Mouse (Mus musculus): Measurements from ENCODE around the gene Rnft2. TPM values are rescaled to one million over a fixed set of nuclear protein-coding genes. Genes with fewer than 3 reads are reported as not detected.

Rnft2 gene
- total and polyA plus RNA-seq, 3 experiments, result 0.42 to 0.71 TPM; not detected in 1

DNA sequence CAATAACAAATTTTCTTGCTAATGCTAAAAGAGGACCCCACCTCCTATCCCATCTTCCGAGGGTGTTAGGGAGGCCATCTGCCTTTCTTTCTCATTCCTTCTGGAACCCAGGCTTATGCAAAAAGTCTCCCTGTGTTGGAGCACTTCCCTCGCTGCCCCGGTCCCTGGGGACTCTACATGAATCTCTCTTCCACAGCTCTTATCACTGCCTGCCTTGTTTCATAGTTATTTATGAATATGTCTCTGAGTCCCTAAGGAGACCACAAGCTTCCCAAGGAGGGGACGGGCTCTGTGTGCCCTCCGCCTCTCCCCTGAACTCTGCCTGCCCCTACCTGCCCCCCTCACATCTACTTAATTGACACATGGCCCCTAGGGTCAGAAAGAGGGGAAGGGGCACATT lies 45.2 kb downstream of the Rnft2 start:
- Histone ChIP-seq H3K79me2 (ENCODE audit: control insufficient read depth, insufficient read depth, low read length, poor library complexity) (no peaks in the 10 kb centered on the region), H3K9ac (ENCODE audit: control insufficient read depth, low read depth, low read length, poor library complexity, severe bottlenecking) (no peak overlapping the region), H3K27me3 (ENCODE audit: control insufficient read depth in 1 of 2, insufficient read depth in 2 of 2, low read length in 2 of 2) (no peaks in the 10 kb centered on the region), H3K4me1 (ENCODE audit: control insufficient read depth in 1 of 2, insufficient read depth in 2 of 2, low read length in 2 of 2) (no peaks in the 10 kb centered on the region), H3K27ac (ENCODE audit: control insufficient read depth, low read depth, low read length) (no peak overlapping the region), H3K36me3 (ENCODE audit: control insufficient read depth in 1 of 2, insufficient read depth in 2 of 2, low read length in 2 of 2) (no peaks in the 10 kb centered on the region), H3K4me3 (ENCODE audit: control insufficient read depth in 1 of 2, insufficient read depth in 1 of 2, low read depth in 2 of 2, low read length in 2 of 2) (no peak overlapping the region), H3K9me3 (replicated peaks; ENCODE audit: insufficient read depth, low read length) (no peaks in the 10 kb centered on the region)
- TF ChIP-seq MAX (IDR thresholded peaks at IDR 0.05; ENCODE audit: low read length), result no peak
- no peak for TF ChIP-seq CHD2 (IDR thresholded peaks at IDR 0.05; ENCODE audit: low read length)
- no peak for TF ChIP-seq NELFE (IDR thresholded peaks at IDR 0.05; ENCODE audit: low read depth, low read length)
- TF ChIP-seq GABPA (IDR thresholded peaks at IDR 0.05; ENCODE audit: low read depth, low read length), result no peak
- TF ChIP-seq UBTF (IDR thresholded peaks at IDR 0.05; ENCODE audit: borderline replicate concordance, insufficient read depth, low read depth, low read length), result no peak
- no peak for TF ChIP-seq RCOR1 (IDR thresholded peaks at IDR 0.05; ENCODE audit: low read depth, low read length)
- no peak for TF ChIP-seq ZNF384 (IDR thresholded peaks at IDR 0.05; ENCODE audit: low read depth, low read length)
- no peak for TF ChIP-seq ZMIZ1 (IDR thresholded peaks at IDR 0.05; ENCODE audit: low read depth, low read length)
- DNase-seq (ENCODE audit: low read depth, low spot score), result no peak

DNA sequence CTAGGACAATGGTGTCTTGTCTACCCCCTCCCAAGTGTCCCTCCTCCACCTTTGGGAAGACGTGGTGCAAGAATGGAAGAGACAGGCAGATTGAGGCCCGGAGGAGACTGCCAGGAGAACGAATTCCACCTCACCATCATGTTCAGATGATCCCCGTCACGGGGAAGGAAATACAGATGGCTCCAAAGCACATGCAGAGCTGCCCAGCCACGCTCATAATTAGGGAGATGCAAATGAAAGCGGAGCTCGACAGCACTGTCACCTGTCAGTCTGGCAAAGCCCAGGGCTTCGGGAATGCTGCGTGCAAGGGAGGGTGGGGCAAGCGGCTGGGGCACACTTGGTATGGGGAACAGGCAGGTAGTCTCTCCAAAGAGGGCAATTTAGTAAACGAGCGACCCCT lies 47.5 kb downstream of the Rnft2 start:
- H3K27me3 ChIP-seq (ENCODE audit: control insufficient read depth in 1 of 2, insufficient read depth in 2 of 2, low read length in 2 of 2), result no peaks in the 10 kb centered on the region
- DNase-seq (ENCODE audit: low read depth, low spot score), result no peak
- no peaks in the 10 kb centered on the region for H3K9me3 ChIP-seq (replicated peaks; ENCODE audit: insufficient read depth, low read length)
- no peak overlapping the region for H3K27ac ChIP-seq (ENCODE audit: control insufficient read depth, low read depth, low read length)
- no peak overlapping the region for H3K4me3 ChIP-seq (ENCODE audit: control insufficient read depth in 1 of 2, insufficient read depth in 1 of 2, low read depth in 2 of 2, low read length in 2 of 2)
- no peak overlapping the region for H3K9ac ChIP-seq (ENCODE audit: control insufficient read depth, low read depth, low read length, poor library complexity, severe bottlenecking)
- no peaks in the 10 kb centered on the region for H3K36me3 ChIP-seq (ENCODE audit: control insufficient read depth in 1 of 2, insufficient read depth in 2 of 2, low read length in 2 of 2)
- TF ChIP-seq E2F4 (IDR thresholded peaks at IDR 0.05; ENCODE audit: borderline replicate concordance, low read depth, low read length), result no peak
- no peak for TF ChIP-seq ELF1 (IDR thresholded peaks at IDR 0.05; ENCODE audit: low read depth, low read length)
- TF ChIP-seq CHD2 (IDR thresholded peaks at IDR 0.05; ENCODE audit: low read length), result no peak
- no peaks in the 10 kb centered on the region for H3K4me1 ChIP-seq (ENCODE audit: control insufficient read depth in 1 of 2, insufficient read depth in 2 of 2, low read length in 2 of 2)
- no peaks in the 10 kb centered on the region for H3K79me2 ChIP-seq (ENCODE audit: control insufficient read depth, insufficient read depth, low read length, poor library complexity)

- Histone ChIP-seq H3K4me1 (ENCODE audit: control insufficient read depth in 1 of 2, insufficient read depth in 2 of 2, low read length in 2 of 2) (no peaks in the 10 kb centered on the region), H3K27me3 (ENCODE audit: control insufficient read depth in 1 of 2, insufficient read depth in 2 of 2, low read length in 2 of 2) (no peaks in the 10 kb centered on the region), H3K27ac (ENCODE audit: control insufficient read depth, low read depth, low read length) (no peak overlapping the region), H3K79me2 (ENCODE audit: control insufficient read depth, insufficient read depth, low read length, poor library complexity) (no peaks in the 10 kb centered on the region), H3K9me3 (replicated peaks; ENCODE audit: insufficient read depth, low read length) (no peaks in the 10 kb centered on the region), H3K9ac (ENCODE audit: control insufficient read depth, low read depth, low read length, poor library complexity, severe bottlenecking) (no peak overlapping the region), H3K4me3 (ENCODE audit: control insufficient read depth in 1 of 2, insufficient read depth in 1 of 2, low read depth in 2 of 2, low read length in 2 of 2) (no peak overlapping the region), H3K36me3 (ENCODE audit: control insufficient read depth in 1 of 2, insufficient read depth in 2 of 2, low read length in 2 of 2) (no peaks in the 10 kb centered on the region)
- no peak for DNase-seq (ENCODE audit: low read depth, low spot score)
- no peak for TF ChIP-seq TBP (IDR thresholded peaks at IDR 0.05; ENCODE audit: low read depth, low read length)
- TF ChIP-seq ZC3H11A (IDR thresholded peaks at IDR 0.05; ENCODE audit: low read depth, low read length), result no peak
- TF ChIP-seq GABPA (IDR thresholded peaks at IDR 0.05; ENCODE audit: low read depth, low read length), result no peak
Measured at GRCm38 (mm10) chr5:118192221-118192620, 52.7 kb downstream of the Rnft2 start.
